Mouse (Mus musculus): ENCODE data around the gene Cdk19. TPM values are rescaled to one million over a fixed set of nuclear protein-coding genes. Genes with fewer than 3 reads are reported as not detected.
A peak's percentile ranks its signal among the peaks of the same experiment; 100 is the strongest.

Gene Cdk19
- polyA plus RNA-seq, 1 experiment from 2014 or later: 10.3 TPM

GRCm38 (mm10) chr10:40354081-40354480 is 14.7 kb downstream of the Cdk19 start:
- Histone ChIP-seq H3K4me3 (replicated peaks) (no peak overlapping the region), H3K4me1 (replicated peaks) (peaks cover 20% of the 10 kb centered on the region), H3K27me3 (no peaks in the 10 kb centered on the region), H3K4me2 (replicated peaks) (no peak overlapping the region), H3K9ac (replicated peaks) (no peak overlapping the region), H3K27ac (no peak overlapping the region), H3K9me3 (no peaks in the 10 kb centered on the region), H3K36me3 (no peaks in the 10 kb centered on the region)
- ATAC-seq: no peak
- WGBS: 87% methylated on average over 9 of the region's 9 CpGs

- Histone ChIP-seq H3K27me3 (no peaks in the 10 kb centered on the region), H3K4me2 (replicated peaks) (no peak overlapping the region), H3K9me3 (no peaks in the 10 kb centered on the region), H3K4me3 (replicated peaks) (no peak overlapping the region), H3K4me1 (replicated peaks) (peaks cover 21% of the 10 kb centered on the region), H3K27ac (no peak overlapping the region), H3K36me3 (no peaks in the 10 kb centered on the region), H3K9ac (replicated peaks) (no peak overlapping the region)
- ATAC-seq: no peak
- WGBS: 75% methylated on average over 1 of the region's 1 CpGs
These were observed 15.2 kb downstream of the Cdk19 start for GRCm38 (mm10) chr10:40354556-40354955.

DNA sequence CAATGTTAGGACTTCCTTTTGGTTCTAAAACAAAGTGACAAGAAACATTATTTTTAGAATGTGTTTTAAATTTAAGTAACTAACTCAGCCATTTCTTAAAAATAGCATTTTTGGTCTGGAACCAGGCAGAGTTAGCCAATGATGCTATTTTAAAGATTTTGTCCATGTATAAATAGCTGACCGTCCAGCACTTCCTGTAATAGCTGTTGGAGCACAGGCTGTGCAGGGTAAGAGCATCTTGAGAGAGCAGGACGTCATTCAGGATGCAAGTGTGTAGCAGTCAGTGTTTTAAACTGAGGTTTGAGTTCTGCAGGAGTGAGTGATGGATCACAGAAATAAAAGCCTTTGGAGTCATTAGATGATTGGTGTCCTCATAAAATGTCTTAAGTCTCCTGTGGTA is 18.8 kb downstream of the Cdk19 start:
- Histone ChIP-seq H3K4me1 (replicated peaks) (0 out of 2 replicates have a peak, but pooled peaks cover 2% of the 10 kb centered on the region), H3K9me3 (no peaks in the 10 kb centered on the region), H3K36me3 (no peaks in the 10 kb centered on the region), H3K4me3 (replicated peaks) (no peak overlapping the region), H3K27ac (no peak overlapping the region), H3K27me3 (no peaks in the 10 kb centered on the region), H3K9ac (replicated peaks) (no peak overlapping the region), H3K4me2 (replicated peaks) (no peak overlapping the region)
- ATAC-seq: no peak
- 82% methylated on average over 2 of the region's 2 CpGs for WGBS

- Histone ChIP-seq H3K9me3 (no peaks in the 10 kb centered on the region), H3K4me2 (replicated peaks) (no peak overlapping the region), H3K36me3 (no peaks in the 10 kb centered on the region), H3K27ac (no peak overlapping the region), H3K27me3 (no peaks in the 10 kb centered on the region), H3K9ac (replicated peaks) (no peak overlapping the region), H3K4me3 (replicated peaks) (no peak overlapping the region), H3K4me1 (replicated peaks) (peaks cover 5% of the 10 kb centered on the region)
- 78% methylated on average over 2 of the region's 2 CpGs for WGBS
- ATAC-seq: no peak
These were observed 19.8 kb downstream of the Cdk19 start for GRCm38 (mm10) chr10:40359131-40359530.

DNA sequence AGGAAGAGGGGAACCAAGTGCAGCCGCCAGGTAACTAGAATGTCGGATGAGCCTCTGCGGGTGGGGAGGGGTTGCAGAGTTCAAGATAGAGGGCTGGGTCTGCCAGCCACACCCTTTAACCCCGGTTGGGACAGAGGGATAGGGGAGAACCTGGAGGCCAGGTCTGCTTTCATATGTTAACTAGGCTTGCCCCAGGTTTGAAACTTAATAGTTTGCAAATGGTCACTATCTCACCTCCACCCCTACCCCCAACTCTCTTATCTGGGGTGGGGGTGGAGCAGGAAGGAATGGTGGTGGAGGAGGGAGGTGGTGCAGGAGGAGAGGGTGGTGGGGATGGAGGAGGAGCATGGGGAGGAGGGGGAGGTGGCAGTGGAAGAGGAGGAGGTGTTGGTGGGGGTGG is 23.6 kb downstream of the Cdk19 start:
- ATAC-seq: no peak; the same call in 1 of the 2 replicates
- Histone ChIP-seq H3K4me2 (replicated peaks) (no peak overlapping the region), H3K27ac (no peak overlapping the region), H3K4me1 (replicated peaks) (peaks cover 13% of the 10 kb centered on the region), H3K4me3 (replicated peaks) (no peak overlapping the region), H3K27me3 (no peaks in the 10 kb centered on the region), H3K9ac (replicated peaks) (no peak overlapping the region), H3K9me3 (no peaks in the 10 kb centered on the region), H3K36me3 (no peaks in the 10 kb centered on the region)
- 40% methylated on average over 4 of the region's 4 CpGs for WGBS

DNA sequence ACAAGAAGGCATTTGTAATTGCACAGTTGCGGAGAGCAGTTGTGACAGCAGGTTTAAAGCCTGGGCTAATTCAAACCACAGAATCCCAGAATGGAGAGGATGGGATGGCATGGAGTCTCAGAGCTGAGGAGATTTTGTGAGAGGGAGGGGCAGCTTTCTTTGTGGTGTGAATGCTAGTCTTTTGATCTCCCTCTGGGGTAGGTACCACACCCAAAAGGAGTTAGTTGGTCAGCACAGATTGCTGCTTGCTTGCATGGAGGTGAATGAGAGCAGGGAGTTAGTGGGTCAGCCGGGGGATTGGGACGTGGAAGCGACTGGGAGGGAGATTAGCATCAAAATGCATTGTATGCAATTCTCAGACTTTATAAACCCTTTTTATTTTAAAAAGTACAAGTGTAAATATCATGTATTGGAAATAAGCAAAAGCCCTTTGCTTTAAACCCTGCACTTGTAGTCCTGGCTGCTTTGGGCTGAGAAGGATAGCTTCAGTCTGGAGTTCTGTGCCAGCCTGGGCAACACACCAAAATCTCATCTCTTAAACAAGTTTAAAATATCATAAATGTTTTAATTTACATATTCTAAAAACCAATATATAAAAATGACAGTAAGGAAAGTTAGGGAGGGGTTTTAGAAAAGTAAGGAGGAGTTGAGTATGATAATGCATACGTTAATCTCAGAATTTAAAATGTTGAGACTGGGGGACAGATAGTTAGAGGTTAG is 25.4 kb downstream of the Cdk19 start:
- Histone ChIP-seq H3K4me2 (replicated peaks) (no peak overlapping the region), H3K27ac (no peak overlapping the region), H3K36me3 (no peaks in the 10 kb centered on the region), H3K9me3 (no peaks in the 10 kb centered on the region), H3K4me1 (replicated peaks) (peaks cover 11% of the 10 kb centered on the region), H3K27me3 (no peaks in the 10 kb centered on the region), H3K4me3 (replicated peaks) (no peak overlapping the region), H3K9ac (replicated peaks) (no peak overlapping the region)
- no peak for ATAC-seq
- WGBS: 45% methylated on average over 5 of the region's 5 CpGs

DNA sequence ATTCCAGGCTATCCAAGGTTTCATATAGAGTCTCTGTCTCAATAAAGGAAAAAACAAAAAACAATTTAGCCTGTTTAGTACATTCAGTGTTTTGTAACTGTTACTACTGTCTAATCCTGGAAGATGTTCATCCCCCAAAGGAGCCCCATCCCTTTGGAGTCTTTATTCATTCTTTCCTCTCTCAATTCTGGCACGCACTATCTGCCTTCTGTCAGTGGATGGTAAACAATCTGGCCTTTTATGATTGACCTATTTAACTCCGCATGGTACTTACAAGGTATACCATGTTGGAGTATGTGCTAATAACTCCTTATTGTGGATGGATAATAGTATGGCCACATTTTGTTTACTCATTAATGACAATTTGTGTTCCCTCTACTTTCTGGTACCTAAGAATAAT is 26.6 kb downstream of the Cdk19 start:
- H3K27ac ChIP-seq: no peak overlapping the region
- no peak overlapping the region for H3K4me2 ChIP-seq (replicated peaks)
- H3K4me3 ChIP-seq (replicated peaks): no peak overlapping the region
- peaks cover 11% of the 10 kb centered on the region for H3K4me1 ChIP-seq (replicated peaks)
- H3K9ac ChIP-seq (replicated peaks): no peak overlapping the region
- ATAC-seq: no peak
- H3K27me3 ChIP-seq: no peaks in the 10 kb centered on the region
- H3K36me3 ChIP-seq: no peaks in the 10 kb centered on the region
- 86% methylated on average over 2 of the region's 2 CpGs for WGBS
- no peaks in the 10 kb centered on the region for H3K9me3 ChIP-seq

DNA sequence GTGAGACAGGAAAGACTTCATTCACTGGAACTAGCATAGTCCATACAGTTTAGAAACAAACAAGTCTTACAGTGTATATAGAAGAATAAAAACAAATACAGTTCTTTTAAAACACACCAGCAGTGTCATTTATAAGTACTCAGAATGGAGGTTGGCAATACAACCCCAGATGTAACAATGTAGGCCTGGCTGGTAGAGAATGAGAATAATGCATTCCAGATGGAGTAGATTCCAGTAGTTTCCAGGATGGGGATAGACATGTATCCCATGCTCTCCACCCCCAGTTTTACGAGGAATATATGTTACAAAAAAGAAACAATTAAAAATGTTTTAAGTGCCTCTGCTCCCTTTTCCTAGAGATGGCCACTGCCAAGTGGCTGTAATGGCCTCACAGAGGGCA is 29.2 kb downstream of the Cdk19 start:
- no peaks in the 10 kb centered on the region for H3K9me3 ChIP-seq
- H3K27ac ChIP-seq: no peak overlapping the region
- no peaks in the 10 kb centered on the region for H3K27me3 ChIP-seq
- H3K4me3 ChIP-seq (replicated peaks): no peak overlapping the region
- H3K9ac ChIP-seq (replicated peaks): no peak overlapping the region
- WGBS: 96% methylated on average over 1 of the region's 1 CpGs
- H3K4me1 ChIP-seq (replicated peaks): peaks cover 30% of the 10 kb centered on the region
- H3K36me3 ChIP-seq: no peaks in the 10 kb centered on the region
- no peak overlapping the region for H3K4me2 ChIP-seq (replicated peaks)
- no peak for ATAC-seq

- Histone ChIP-seq H3K36me3 (no peaks in the 10 kb centered on the region), H3K27ac (no peak overlapping the region), H3K9ac (replicated peaks) (no peak overlapping the region), H3K4me3 (replicated peaks) (no peak overlapping the region), H3K9me3 (no peaks in the 10 kb centered on the region), H3K4me2 (replicated peaks) (no peak overlapping the region), H3K27me3 (no peaks in the 10 kb centered on the region), H3K4me1 (replicated peaks) (peaks cover 18% of the 10 kb centered on the region)
- ATAC-seq: no peak
These were observed 30.8 kb downstream of the Cdk19 start for GRCm38 (mm10) chr10:40370156-40370555.

GRCm38 (mm10) chr10:40371184-40371913 is 32.0 kb downstream of the Cdk19 start:
- 79% methylated on average over 8 of the region's 8 CpGs for WGBS
- H3K4me1 ChIP-seq (replicated peaks): peaks cover 20% of the 10 kb centered on the region
- H3K4me3 ChIP-seq (replicated peaks): no peak overlapping the region
- H3K9me3 ChIP-seq: no peaks in the 10 kb centered on the region
- no peaks in the 10 kb centered on the region for H3K27me3 ChIP-seq
- H3K36me3 ChIP-seq: no peaks in the 10 kb centered on the region
- peak overlapping the region; percentile 24; the same call in 1 of the 2 replicates for H3K4me2 ChIP-seq (replicated peaks)
- H3K9ac ChIP-seq (replicated peaks): no peak overlapping the region
- peak overlapping the region; percentile 60 for H3K27ac ChIP-seq
- no peak for ATAC-seq

GRCm38 (mm10) chr10:40371914-40372675 is 32.7 kb downstream of the Cdk19 start:
- no peak overlapping the region for H3K9ac ChIP-seq (replicated peaks)
- peak; percentile 84 for ATAC-seq
- peaks cover 22% of the 10 kb centered on the region for H3K4me1 ChIP-seq (replicated peaks)
- H3K27me3 ChIP-seq: no peaks in the 10 kb centered on the region
- H3K4me3 ChIP-seq (replicated peaks): no peak overlapping the region
- 16% methylated on average over 11 of the region's 11 CpGs for WGBS
- H3K4me2 ChIP-seq (replicated peaks): peak overlapping the region; percentile 24
- H3K36me3 ChIP-seq: no peaks in the 10 kb centered on the region
- no peaks in the 10 kb centered on the region for H3K9me3 ChIP-seq
- H3K27ac ChIP-seq: peak overlapping the region; percentile 61

- WGBS: 95% methylated on average over 5 of the region's 5 CpGs
- peaks cover 22% of the 10 kb centered on the region for H3K4me1 ChIP-seq (replicated peaks)
- H3K36me3 ChIP-seq: no peaks in the 10 kb centered on the region
- H3K27me3 ChIP-seq: no peaks in the 10 kb centered on the region
- H3K9me3 ChIP-seq: no peaks in the 10 kb centered on the region
- no peak overlapping the region for H3K4me2 ChIP-seq (replicated peaks)
- no peak overlapping the region for H3K27ac ChIP-seq
- no peak for ATAC-seq
- no peak overlapping the region for H3K9ac ChIP-seq (replicated peaks)
- H3K4me3 ChIP-seq (replicated peaks): no peak overlapping the region
These were observed 34.4 kb downstream of the Cdk19 start for GRCm38 (mm10) chr10:40373749-40374148.

Data from midbrain, embryonic 13.5 days (tissue).